Mouse (Mus musculus) adrenal gland, postnatal 14 days (tissue): ENCODE data around the gene Cerk. TPM values are rescaled to one million over a fixed set of nuclear protein-coding genes. Genes with fewer than 3 reads are reported as not detected.
"Not testable (repeated sequence)": the region's sequence is repeated elsewhere in the genome, so short reads cannot be mapped to it uniquely, and the experiment has no call there.

Source experiments
- DNase-seq: peaks from one replicate; pipeline ENCODE4 v3.0.0; 2021; ENCODE audit warnings: mixed read lengths
- long read RNA-seq, 2 experiments: library from polyadenylated mRNA; stranded (forward); transcript quantifications; one replicate each; pipeline ENCODE4 v2.0.0; 2021
- total RNA-seq: library from RNA; stranded (reverse); gene quantifications from 2 replicates; pipeline ENCODE4 v1.2.3, GENCODE M21; 2021

Gene Cerk
- 31.5 and 33.0 TPM in 2 replicates for total RNA-seq
- long read RNA-seq, experiment 1, full-length matches to known transcripts, result 13 of 28 reads
- long read RNA-seq, experiment 1, partial matches to known transcripts, result 4 of 28 reads
- long read RNA-seq, experiment 1, other reads (novel, unspliced or antisense), result 11 of 28 reads
- long read RNA-seq, experiment 2, full-length matches to known transcripts, result 18 of 27 reads
- long read RNA-seq, experiment 2, partial matches to known transcripts, result 5 of 27 reads
- long read RNA-seq, experiment 2, other reads (novel, unspliced or antisense), result 4 of 27 reads

DNA sequence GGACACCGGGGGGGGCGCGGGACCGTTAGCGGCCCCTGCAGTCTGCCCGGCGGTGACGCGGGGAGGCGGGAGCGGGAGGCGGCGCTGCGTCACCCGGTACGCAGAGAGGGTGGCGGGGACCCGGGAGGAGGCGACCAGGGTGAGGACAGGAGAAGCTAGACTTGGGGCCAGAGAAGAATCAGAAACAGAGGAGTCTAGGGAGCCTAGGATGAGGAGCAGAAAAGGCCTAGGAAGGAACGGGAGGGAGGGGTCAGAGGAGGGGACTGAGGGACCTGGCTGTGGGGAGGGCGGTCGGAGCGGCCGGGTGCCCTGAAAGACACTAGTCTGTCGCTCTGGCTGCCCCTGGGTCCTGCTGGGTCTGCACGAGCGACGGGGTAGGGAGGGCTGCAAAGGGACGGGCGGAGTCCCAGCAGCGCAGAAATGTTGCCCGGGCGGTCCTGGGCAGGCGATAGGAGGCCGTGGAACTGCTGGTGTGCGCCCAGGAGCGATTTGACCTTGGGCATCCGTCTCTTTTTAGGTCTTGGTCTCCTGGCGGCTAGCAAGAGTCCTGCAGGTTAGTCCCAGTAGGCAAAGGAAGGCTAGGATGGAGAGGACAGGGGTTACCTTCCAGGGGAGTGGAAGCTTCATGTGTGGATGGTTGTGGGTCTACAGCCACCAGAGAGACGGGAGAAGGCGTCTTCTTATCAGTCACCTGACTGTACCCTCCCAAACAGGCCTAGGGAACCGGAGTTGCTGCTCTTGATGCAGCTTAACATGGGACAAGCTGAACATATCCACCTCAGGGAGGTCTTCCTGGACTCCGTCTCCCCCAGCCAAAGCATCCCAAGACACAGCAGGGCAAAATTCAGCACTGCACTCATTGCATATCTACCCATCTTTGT lies at the start of gene Cerk:
Gene Cerk (minus strand): TSS at position 453 of the 881 bp plus-strand sequence.
- peak; percentile 86 for DNase-seq

DNA sequence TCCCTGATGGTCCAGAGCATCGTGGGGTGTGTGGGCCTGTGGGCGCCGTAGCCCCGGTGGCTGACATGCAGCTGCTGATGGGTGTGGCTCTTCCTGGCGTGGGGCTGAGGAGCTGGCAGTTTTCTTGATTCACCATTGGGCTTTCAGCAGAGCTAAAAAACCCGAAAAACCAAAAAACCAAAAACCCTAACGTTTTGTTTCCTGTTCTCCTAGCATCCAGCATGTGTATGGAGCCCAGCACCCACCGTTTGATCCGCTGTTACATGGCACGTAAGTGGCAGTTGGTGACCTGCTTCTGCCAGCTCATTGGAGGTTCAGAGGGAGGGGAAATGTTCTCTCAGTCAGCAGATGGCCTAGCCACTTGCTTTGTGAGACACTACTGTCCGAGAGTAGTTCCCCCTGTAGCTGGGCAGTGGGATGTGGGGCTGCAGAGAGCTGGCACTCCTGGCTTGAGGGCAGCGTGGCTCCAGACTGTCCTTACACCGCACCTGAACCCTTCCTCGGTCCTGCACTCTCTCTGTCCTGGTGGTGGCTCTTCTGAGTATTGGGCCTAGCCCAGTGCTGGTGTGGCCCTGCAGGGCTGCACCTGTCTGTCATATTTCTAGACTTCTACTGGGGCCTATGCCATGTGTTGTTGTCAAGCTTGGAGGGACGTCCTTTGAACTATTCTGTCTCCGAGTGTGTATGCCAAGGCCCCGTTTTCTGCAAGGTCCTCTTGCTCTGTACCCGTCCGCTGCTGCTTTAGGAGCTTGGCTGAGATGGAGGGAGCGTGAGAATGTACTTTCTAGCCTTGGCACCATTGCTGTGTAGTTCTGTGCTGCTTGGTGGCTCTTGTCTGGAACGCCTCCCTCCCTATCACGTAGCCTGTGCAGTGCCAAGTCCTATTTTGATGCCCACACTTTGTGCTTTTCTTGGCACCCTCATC lies 48.8 kb upstream of the Cerk start:
- DNase-seq, result no peak

DNA sequence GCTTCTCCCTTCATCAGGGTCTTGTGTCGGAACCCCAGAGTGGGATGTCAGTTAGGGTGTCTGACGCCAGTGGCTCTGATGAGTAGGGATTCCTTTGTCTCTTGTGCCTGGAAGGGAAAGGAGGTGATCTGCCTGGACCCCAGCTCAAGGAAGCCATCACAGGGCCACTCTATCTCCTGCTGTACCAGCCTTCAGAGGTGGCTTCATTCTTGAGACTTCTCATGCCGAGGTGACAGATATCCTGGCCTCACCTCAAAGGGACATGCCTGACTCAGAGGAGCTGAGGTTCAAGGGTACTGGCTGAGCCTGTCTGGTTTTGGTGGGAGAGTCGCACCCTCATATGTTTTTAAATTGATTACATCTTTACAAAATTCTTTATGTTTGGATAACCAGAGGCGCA lies 48.1 kb upstream of the Cerk start:
- DNase-seq, result no peak

DNA sequence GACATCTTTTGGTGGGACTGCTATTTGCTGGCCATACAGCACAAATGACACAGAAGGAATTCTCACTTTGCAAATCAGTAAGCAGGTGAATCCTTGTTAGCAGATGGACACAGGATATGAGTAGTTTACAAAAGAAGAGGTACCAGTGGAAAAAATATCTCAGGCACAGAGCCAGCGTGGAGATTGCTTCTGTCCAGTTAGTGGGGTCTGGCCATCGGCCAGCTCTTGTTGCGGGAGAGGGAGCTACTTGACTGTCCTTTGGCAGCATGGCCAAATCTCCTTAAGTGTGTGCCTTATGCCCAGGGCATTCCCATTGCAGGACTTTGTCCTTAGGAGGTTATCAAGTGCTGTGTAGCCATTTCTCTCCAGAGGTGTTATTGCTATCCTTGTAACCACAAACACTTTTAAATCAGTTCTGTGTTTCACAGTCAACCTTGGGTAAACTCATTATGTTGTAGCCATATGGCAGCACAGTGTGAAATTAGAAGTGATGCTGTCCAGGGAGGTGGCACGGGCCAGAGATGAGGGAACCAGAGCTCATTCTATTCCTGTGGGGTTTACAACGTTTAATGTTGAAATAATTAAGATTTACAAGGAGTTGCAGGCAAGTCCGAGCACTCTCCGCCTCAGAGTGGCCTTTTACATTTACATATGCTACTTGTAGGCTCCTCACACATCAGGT lies 46.0 kb upstream of the Cerk start:
- peak; percentile 46 for DNase-seq

DNA sequence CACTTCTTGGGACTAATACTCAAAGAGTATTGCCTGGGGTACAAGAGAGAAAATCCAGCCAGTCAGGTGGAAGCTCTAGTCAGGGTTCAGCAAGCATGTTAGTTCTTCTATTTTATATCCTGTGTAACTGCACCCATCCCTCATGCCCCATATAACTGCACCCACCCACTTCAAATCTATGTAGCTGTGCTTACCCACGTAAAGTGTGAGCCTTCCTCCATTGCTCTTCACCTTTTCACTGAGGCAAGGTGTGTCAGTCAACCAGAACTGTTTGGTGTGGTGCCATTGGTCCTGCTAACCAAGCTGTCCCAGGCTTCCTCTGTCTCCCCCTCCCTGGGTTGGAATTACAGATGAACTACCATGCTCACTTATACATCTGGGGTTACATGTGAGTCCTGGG lies 45.2 kb upstream of the Cerk start:
- DNase-seq, result no peak

DNA sequence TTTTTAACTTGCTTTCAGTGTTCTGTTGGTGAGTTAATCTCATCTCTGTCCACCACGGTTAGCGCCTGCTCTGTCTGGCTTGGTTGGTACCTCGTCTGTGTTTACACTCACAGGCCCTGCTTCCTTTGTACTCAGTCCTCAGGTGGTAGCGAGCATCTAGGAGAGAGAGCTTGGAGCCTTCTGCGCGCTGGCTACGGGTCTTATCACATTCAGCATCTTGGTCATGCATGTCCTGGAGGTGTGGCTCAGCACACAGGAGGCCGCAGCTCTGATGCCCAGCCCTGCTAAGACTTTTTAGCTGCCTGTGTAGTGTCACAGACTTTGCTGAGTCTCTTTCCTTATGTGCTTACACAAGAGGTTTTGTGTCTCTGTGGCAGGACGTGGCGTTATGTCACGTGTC lies 43.7 kb upstream of the Cerk start:
- DNase-seq, result no peak

DNA sequence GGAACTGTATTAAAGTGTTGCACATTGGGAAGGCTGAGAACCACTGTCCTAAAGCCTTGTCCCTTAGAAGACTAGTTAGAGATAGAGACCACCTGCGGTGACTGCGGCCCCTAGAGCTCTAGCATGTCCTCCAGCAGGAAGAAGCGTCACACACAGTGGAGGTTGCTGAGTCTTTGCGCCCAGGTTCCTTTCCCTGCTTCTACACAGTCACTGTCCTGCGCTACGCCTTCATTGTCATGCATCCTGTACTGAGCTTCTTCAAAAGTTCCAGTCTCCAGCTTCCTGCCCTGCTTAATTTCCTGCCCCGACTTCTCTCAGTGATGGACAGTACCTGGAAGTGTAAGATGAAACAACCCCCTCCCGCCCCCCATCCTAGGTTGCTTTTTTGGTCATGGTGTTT lies 43.1 kb upstream of the Cerk start:
- DNase-seq, result no peak

DNA sequence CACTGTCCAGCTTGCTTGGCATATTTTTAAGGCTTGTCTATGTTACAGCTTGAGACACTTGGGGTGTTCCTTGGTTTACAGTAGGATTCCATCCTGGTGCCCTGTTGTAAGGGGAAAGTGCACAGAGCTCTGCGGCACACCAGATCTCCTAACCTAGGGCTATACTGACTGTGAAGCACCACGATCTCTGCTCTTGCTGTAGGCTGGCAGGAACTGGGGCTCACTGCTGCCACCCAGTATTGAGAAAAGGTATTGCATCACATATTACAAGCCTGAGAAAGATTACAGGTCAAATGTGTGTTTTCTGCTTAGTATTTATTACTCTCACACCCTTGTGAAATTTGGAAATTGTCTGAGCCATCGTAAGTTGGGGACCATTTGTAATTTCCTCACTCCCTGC lies 42.2 kb upstream of the Cerk start:
- DNase-seq, result peak; percentile 79

DNA sequence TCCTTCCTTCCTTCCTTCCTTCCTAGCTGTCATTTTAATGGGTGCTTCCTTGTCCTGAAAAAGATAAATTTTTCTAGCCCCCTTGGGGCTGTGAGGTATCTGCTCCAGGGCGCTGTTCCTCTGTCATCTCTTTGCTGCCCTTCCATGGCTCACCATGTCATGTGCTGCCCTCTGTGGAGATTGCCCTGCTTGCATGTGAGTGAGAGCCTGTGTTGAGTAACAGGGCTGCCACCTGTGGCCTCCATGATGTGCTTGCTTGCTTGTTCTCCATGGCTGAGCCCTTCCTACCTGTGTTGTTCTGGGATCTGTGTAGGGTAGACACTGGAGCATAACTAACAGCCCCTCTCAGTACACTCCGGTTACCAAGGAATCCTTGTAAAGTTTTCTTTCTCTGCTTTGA lies 41.0 kb upstream of the Cerk start:
- no peak for DNase-seq

DNA sequence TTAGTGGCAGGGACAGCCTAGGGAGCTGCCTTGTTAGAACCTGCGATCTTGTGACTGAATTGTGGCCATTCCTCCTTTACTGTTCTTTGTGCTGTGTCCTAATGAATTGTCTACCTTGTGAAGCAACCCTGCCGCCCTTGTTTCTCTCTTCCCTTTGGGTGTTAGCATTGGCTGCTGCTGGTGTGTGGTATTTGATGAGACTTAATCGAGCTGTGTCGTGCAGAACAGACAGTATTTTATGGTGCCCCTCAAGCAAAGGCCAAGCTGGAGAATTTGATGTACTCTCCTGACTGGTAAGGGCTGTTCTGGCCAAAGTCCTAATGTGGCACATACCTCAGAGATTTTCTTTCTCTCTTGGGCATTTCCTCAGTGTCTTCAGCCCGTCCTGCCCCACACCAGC lies 40.3 kb upstream of the Cerk start:
- no peak for DNase-seq

DNA sequence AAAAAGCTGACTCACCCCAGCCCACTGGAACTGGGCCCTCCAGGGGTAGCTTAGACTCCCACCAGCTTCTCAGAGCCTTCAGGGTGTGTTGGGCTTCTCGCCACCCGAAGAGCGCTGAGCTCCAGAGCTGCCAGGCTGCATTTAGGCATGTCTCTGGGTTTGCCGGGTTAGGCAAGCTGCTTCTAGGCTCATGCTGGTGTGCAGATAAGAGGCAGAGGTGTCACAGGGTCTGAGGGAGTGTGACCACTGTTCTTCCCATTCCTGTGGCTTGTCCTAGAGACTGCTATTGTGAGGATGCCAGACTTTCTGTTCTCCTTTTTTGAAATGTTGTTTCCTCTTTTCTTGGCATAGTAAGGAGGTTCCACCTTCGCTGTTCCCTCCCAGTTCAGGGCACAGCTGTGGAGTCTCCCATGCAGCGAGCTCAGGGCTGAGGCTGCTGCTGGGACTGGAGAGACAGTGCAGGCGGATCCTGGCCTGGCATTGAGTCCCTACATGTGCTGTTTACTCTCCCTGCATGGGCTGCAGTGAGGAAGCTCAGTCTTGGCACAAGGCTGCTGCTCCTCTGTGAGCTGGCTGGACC lies 39.1 kb upstream of the Cerk start:
- no peak for DNase-seq

DNA sequence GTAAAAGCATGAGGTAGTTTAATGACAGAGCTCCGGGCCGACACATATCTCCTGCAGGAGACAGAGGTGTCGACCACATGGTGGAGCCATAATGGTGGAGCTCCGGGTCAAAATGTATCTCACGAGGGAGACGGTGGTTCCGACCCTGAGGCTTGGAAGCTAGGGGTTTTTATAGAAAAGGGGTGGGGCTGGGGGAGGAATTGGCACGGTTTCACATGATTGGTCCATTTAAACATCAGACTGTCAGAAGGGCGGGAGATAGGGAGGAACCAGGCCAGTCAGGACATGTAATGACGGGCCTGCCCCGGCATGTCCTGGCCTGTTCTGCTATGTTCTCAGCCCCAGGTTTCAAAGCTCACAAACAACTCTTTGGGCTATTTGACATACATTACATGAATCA lies 36.0 kb upstream of the Cerk start:
- not testable (repeated sequence) for DNase-seq

DNA sequence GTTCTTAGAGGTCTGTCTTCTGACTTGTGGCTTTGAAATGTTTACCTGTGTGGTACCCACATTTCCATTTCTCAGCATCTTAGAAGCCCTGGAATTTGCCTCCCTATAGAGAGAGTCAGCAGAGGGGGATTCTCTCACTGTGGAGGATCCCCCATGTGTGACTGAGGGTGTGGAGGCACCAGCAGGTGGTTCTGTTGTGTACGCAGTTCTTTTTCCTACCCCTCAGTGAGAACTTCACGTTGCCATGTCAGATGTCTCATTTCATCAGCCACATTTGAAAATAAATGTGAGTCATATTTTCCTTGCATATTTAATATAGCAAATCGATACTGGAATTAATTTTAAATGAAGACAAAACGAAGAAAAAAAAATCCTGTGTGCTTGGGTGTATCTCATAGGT lies 35.4 kb upstream of the Cerk start:
- no peak for DNase-seq

DNA sequence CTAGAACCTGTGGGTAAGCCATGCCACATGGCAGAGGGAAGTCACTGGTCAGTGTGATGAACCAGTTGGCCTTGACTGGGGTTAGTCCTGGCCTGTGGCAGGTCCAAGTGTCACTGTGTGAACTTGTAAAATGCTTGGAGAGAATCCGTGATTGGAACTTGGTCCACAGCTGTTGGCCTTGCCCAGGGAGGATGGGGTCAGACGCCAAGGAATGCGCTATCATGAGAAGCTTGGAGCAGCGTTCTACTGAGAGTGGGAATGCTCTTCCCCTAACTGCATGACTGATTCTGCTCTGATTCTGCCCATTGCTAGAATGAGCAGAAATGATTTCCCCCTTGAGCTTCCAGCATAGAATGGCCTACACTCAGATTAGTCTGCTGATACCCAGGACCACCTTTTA lies 34.8 kb upstream of the Cerk start:
- DNase-seq, result no peak

DNA sequence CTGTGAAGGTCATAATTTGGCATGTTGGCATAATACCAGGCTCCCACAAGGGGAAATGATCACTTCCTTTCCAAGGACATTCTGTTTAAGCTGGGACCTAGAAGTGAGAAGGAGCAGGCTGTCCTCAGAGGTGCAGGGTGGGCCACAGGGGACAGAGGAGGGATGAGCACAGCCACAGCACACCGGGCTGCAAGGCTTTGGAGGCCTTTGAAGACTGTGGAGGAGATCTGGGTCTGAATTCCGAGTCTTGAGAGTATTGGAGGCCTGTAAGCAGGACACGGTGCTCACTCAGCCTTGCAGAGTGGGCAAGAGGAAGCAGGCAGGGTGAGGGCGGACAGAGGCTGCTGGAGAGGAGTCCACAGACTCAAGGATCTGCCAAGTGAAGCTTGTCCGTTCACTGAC lies 34.3 kb upstream of the Cerk start:
- DNase-seq, result peak; percentile 65

DNA sequence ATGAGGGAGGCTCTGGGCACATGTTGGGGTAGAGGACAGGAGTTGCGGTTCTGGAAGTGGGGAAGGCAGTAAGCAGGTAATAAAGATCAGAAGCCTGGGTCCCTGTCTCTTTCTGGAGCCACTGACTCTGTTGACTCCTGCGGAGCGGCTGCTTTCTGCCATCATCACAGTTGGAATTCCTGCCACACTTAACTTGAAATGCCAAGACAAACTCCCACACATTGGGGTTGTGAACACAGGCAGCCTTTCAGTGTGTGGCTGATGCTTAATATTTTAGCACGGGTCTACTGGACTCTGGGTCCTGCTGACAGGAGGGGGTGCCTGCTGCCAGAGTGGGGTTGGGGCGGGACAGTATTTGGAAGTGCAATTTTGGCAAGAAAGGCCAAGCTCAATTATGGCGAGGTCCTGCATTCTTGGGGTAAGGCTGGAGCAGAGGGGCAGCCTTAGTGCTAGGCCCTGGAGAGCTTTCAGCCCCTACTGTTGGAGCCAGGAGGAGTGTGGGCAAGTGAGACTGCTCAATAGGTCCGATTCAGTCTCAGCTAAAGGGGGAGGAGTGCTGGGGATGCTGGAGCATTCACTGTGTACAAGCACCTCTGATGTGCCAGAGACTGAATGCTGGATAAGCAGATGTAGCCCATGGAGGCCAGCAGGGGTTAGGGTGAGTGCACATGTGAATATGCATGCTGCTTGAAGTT lies 33.7 kb upstream of the Cerk start:
- no peak for DNase-seq

DNA sequence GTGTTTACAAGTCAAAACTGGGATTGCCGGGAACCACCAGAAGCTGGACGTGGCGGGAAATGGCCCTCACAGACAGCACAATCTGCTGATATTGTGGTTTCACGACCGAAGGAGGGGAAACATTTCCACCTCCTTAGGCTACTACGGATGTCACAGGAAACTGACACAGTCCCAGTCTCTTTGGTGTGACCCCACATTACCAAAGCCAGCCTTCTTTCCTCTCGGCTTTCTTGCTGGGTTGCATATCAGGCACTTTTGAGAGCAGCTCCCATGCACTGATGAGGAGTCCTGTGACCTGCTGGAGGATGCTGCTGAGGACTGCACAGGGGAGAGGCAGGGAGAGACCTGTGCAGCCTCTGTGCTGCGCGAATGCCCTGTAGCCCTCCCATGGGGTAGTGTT lies 30.7 kb upstream of the Cerk start:
- DNase-seq, result not testable (repeated sequence)

DNA sequence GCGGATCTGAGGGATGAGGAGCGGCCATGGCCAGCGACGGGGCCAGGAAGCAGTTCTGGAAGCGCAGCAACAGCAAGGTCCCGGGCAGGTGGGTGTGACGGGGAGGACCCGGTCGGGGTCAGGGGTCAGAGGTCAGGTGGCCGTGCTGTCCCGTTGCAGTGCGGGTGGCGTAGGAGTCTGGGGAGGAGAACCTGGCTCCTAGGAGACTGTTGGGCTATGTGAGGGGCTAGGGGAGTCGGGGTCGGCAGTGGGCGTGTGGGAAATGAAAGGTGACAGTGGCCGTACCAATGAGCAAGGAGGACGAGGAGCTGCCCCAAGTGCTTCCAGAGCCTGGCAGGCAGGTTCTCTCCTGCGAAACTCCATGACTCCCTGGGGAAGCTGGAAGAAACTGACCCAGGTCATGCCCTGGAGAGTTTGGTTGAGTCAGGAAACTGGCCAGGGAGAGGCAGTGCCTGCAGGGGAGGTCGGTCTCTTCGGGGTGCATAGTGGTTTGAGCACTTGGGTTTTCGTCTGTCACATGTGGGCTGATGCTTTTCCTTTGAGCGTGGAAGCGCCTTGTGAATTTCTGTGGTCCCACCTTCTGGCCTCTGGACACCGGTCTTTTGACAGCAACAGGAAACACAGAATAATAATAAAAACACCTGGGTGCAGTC lies 28.7 kb upstream of the Cerk start:
- DNase-seq, result no peak

DNA sequence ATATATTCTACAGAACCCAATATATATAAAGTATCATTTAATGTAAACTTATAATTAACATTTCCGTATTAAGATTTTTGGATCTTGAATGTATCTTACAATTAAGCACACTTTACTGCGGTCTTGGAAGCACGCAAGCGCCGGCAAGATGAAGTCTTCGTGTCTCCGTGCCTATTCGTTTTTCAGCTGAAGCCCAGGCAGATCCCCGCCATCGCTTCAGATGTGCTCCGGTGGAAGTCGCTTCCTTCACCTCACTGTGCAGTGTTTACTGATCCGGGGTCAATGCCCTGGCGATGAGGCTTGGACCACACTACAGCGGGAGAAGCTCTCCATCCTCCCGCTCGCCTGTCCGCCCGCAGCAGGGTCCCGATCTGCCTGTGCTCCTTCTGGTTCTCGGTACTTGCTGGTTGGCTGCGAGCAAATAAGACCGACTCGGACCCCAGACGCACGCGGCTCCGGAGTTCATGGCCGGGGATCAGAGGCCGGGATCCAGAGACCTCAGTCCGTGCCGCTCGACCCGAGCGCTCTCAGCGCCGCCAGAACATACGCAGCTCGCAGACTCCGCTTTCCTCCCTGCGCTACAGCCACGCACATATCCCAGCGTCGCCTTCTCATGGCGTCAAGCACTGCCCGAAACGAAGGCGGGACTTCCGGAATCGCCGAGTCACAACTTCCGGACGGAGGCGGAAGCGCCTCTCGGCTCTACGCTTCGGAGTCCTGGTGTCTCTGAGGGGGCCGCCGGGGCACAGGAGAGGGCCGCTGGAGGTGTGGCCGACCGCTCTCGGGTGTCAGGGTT lies 28.0 kb upstream of the Cerk start, which contains the start of gene Tbc1d22a:
Gene Tbc1d22a (plus strand): TSS at position 707 of the 796 bp plus-strand sequence.
- DNase-seq, result peak; percentile 95
